Mouse (Mus musculus) layer of hippocampus, adult 18-20 months (tissue): ENCODE data around the gene Npas3. TPM values are rescaled to one million over a fixed set of nuclear protein-coding genes. Genes with fewer than 3 reads are reported as not detected.

Experiments used
- DNase-seq, 2 experiments: peaks; one replicate each; pipeline ENCODE4 v3.0.0; 2022; ENCODE audit warnings: low spot score in 2 of 2
- total RNA-seq, 2 experiments: library from RNA; stranded (reverse); gene quantifications; 2 replicates each; pipeline ENCODE4 v1.2.3; 2021

Npas3 gene
- total RNA-seq, 2 experiments from 2014 or later, result 23.5 to 24.8 TPM

- DNase-seq, result no peak
Measured at GRCm38 (mm10) chr12:53294011-53294410, 45.5 kb downstream of the Npas3 start.

- no peak for DNase-seq
Measured at GRCm38 (mm10) chr12:53295747-53296146, 47.3 kb downstream of the Npas3 start.

- DNase-seq, result no peak
Measured at GRCm38 (mm10) chr12:53297946-53298840, 49.7 kb downstream of the Npas3 start.

- peak in 1 of 2 experiments; percentile 39 for DNase-seq
Measured at GRCm38 (mm10) chr12:53300964-53301363, 52.5 kb downstream of the Npas3 start.

GRCm38 (mm10) chr12:53302129-53302528 is 53.7 kb downstream of the Npas3 start:
- DNase-seq, result no peak

- no peak for DNase-seq
Measured at GRCm38 (mm10) chr12:53316715-53317114, 68.2 kb downstream of the Npas3 start.

GRCm38 (mm10) chr12:53317801-53318200 is 69.3 kb downstream of the Npas3 start:
- DNase-seq, result no peak

GRCm38 (mm10) chr12:53320526-53320925 is 72.0 kb downstream of the Npas3 start:
- DNase-seq, result no peak

- DNase-seq, result no peak
Measured at GRCm38 (mm10) chr12:53321018-53321417, 72.5 kb downstream of the Npas3 start.

- DNase-seq, result no peak
Measured at GRCm38 (mm10) chr12:53321944-53322343, 73.5 kb downstream of the Npas3 start.

- DNase-seq, result no peak
Measured at GRCm38 (mm10) chr12:53327653-53328188, 79.2 kb downstream of the Npas3 start.

- no peak for DNase-seq
Measured at GRCm38 (mm10) chr12:53328257-53328736, 79.8 kb downstream of the Npas3 start.

GRCm38 (mm10) chr12:53330141-53330540 is 81.7 kb downstream of the Npas3 start:
- DNase-seq, result no peak

GRCm38 (mm10) chr12:53331391-53331790 is 82.9 kb downstream of the Npas3 start:
- no peak for DNase-seq

- DNase-seq, result no peak
Measured at GRCm38 (mm10) chr12:53331800-53332199, 83.3 kb downstream of the Npas3 start.

GRCm38 (mm10) chr12:53333251-53333650 is 84.8 kb downstream of the Npas3 start:
- DNase-seq, result no peak

- no peak for DNase-seq
Measured at GRCm38 (mm10) chr12:53338349-53338948, 90.0 kb downstream of the Npas3 start.

GRCm38 (mm10) chr12:53342741-53343140 is 94.3 kb downstream of the Npas3 start:
- no peak for DNase-seq

- DNase-seq, result no peak
Measured at GRCm38 (mm10) chr12:53351860-53352259, 103.4 kb downstream of the Npas3 start.

- no peak for DNase-seq
Measured at GRCm38 (mm10) chr12:53365751-53366150, 117.3 kb downstream of the Npas3 start.

GRCm38 (mm10) chr12:53384851-53385250 is 136.4 kb downstream of the Npas3 start:
- no peak for DNase-seq

- no peak for DNase-seq
Measured at GRCm38 (mm10) chr12:53405856-53406255, 157.4 kb downstream of the Npas3 start.
